Mouse (Mus musculus): ENCODE measurements at regions not wholly inside any gene's neighbourhood (a gene's known extent, or its start where the extent isn't known, plus 50 kb on each side); places are given as distances from the start of the nearest gene placed in this dataset.

DNA sequence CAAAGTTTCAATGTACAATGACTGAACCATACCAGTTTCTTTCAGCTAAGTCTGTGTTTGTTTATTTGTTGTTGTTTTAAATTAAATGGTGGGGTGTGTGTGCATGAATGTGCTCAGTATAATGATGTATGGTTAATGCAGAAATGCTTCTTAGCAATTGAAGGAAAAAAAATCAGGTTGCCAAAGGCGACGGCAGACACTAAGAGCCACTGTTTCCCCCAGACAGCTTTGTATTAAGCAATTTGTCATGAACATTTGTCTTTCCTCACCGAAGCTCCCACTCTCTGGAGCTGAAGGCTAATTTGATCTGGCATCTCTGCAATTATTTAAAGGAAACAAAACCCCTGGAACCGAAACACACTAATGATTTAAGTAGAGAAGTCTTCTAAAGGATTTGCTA, 360.7 kb downstream of the Bckdhb start:
- no peak for DNase-seq (ENCODE audit: extremely low spot score, low read depth, low spot score)

DNA sequence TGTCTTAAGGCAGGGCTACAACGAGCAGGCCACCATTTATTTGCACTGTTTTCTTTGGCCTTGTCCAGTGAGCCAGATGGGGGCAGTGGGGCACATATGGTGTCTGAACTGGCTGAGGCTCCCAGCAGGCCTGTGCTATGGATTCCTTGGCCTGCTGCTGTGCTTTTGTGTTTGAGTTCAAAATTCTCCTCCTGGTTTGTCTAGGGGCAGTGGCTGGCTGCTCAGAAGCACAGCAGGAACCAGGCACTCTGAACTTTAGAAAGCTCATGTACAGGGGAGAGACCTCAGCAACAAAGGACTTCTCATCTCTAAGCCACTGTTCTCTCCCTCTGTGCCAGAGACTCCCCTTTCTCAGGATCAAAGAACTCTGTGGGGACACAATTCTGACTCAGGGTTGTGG, 370.9 kb downstream of the Bckdhb start:
- DNase-seq (ENCODE audit: extremely low spot score, low read depth, low spot score): no peak

DNA sequence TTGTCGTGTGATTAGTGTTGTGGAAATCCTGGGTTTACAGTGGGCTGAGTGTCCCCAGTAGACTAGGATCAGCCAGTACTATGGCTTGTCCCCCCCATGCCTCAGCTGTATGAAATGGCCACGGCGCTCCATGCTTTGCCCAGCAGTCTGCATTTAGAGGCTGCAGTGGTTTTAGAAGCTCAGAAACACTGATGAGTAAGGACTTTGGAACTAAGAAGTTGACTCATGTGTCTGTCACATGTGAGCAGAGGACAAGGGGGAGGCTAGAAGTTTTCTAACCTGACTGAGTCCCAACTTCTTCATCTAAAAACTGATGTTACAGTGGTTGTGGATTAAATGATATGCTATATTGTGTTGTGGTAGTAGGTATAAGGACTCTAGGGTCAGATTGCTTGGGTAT, 371.5 kb downstream of the Bckdhb start:
- DNase-seq (ENCODE audit: extremely low spot score, low read depth, low spot score): no peak

DNA sequence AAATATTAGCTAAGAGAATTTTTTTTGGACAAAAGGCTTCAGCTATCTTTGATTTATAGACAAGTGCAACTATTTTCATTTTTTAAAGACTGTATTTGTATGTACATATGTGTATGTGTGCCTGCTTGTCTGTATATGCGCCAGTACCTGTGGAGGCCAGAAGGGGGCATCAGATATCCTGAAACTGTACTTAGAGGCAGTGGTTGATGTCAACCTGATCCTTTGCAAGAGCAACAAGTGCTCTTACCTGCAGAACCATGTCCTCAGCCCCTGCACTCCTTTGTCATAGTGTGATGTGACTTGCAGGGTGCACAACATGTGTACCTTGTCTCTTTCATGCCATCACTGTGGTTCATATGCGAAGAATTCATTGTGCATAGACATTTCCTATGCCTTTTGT, 379.5 kb downstream of the Bckdhb start:
- DNase-seq (ENCODE audit: extremely low spot score, low read depth, low spot score): no peak

DNA sequence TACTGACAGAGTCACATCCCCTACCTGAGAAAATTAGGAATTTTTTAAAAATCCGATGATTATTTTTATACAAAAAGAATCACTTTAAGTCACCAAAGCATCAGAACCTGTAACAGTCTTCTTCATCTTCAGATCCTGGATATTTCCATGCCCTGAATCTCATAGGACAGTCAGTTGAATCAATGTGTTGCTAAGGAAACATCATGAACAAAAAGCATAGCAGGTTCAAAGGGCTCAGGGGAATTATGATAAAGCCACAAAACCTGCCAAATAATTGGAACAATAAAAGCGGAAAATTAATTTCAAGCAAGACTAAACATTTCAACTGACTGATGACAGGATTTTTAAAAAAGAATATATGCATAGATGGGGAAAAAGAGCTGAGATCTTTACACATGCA, 393.9 kb downstream of the Bckdhb start:
- no peak for DNase-seq (ENCODE audit: extremely low spot score, low read depth, low spot score)

DNA sequence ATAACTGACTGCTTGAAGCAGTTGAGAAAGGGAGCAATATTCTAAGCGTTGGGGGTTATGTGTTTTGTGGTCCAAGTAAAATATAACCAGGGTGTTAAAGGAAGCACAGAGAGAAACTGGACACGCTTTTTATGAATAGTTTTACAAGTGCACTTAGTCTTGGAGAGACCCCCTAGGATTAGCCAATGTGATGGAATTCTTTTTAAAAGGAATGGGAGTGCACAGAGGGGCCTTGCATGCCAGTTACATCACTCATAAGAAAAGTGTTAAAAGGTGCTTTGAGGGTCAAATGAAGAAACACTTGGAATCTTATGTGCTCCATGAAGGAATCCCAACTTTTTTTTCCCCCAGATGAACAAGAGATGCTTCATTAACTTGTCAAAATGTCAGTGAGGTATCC, 394.4 kb downstream of the Bckdhb start:
- DNase-seq (ENCODE audit: extremely low spot score, low read depth, low spot score): no peak

DNA sequence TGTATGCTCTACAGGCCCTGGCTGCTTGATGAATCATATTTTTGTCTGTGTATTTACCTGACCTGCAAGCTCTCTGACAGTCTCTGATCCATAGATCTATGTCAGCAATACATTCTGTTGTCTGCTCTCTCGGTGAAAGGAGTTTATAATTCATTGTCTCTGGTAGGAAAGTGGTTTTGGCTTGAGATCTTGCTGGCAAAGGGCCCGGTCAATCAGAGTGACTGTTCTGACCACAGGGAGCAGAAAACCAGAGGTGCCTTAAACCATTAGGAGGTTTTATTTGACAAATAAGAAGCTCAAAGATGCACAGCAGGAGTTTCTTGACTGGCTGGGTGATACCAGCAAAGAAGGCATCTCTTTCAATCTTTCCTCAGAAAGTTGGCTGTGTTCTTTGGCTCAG, 398.2 kb downstream of the Bckdhb start:
- DNase-seq (ENCODE audit: extremely low spot score, low read depth, low spot score): no peak

DNA sequence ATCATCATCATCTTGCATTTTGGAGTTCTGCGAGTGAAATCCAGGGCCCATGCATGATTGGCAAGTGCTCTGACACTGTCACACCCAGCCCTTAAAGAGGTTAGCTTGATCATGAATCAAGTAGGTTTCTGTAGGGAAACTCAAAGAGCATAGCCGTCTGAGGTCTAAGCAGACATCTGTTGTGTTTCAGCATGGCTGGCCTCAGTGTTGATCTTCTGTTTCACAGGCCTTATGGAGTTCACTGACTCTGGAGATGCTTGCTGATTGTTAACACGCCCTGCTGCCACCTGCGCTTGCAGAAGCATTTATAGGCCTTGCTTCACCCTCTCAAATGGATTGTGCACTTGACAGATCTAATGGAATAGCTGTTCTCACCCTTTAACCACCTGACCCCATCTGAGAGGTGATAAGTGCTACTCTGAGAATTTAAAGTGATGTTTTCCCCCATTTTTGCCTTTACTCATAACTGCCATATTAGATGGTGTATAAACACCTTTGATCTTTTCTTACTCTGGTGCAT, 406.2 kb downstream of the Bckdhb start:
- DNase-seq (ENCODE audit: extremely low spot score, low read depth, low spot score): no peak

DNA sequence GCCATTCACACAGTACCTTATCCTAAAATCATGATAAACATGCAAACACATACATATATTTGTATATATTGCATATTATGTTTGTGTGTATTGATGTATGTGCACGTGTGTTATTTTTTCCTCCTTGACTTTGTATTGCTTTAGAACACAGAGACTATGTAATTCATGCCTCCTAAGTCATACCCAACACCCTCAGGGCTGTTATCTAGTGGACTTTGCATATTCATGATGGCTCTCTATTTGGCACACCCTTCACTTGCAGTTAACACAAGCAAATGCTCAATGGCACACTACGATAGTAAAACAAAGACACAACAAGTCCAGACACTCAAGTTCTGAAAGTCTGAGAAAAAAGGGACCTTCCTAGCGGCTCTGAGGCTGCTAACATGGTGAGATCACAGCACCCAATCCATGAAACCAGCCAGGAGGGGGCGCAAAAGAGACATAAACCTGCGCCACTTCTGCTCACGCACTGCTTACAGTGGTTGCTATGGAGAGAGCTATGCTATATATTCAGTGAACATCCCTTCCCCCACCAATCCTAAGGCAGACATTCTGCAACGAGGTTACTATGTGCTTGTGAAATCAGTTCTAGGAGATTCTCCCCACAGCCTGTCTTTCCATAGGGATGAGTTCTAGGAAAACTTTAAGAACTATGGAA, 418.6 kb downstream of the Bckdhb start:
- peak; percentile 61 for DNase-seq (ENCODE audit: extremely low spot score, low read depth, low spot score)

DNA sequence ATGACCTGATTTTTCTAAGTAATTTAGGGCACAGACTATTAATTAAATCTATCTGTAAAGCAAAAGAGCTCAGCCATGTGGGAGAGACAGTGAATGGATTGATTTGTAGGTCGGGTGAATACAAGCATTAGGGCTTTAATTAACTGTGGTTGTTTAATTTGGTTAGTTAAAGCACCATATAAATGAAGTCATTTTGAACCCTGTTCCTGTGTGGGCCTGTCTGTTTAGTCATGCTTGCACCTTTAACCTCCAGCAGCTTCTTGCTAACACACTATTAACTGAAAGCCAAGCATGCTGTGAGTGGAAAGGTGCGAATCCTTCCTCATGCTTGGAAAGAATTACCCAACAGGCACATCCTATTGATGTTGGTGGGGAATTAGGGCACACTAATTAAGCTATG, 425.3 kb downstream of the Bckdhb start:
- no peak for DNase-seq (ENCODE audit: extremely low spot score, low read depth, low spot score)

DNA sequence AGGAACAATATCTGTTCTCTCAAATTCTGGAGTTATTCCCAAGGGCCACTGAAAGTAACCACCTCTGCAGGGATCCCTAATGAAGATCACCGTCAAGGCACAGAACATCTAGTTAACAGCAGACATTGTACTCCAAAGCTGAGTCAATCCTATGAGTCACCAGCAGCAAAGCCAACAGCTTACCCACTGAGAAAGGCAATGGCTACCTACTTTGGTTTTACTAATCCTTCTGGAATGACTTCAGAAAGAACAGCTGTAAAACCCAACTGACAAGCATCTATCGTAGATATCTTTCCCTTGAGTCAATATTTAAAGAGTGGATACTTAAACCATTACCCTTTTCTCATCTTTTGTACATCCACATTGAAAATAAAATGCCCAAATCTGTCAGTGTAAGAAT, 429.5 kb downstream of the Bckdhb start:
- DNase-seq (ENCODE audit: extremely low spot score, low read depth, low spot score): no peak

DNA sequence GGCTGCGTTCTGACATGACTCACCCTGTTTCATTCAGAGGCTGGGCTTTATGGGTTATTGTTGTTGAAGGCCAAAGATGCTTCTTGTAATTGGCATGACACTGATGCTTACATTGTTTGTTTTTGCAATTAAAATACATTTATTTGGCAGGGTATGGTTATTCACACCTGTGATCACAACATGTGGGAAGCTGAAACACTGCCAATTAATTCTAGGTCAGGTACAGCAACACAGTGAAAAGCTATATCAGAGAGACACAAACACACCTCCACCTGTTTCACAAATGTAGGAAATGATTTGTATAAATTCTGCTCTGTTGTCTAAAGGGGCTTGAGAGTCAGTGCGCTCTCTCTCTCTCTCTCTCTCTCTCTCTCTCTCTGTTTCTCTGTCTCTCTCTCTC, 431.2 kb downstream of the Bckdhb start:
- no peak for DNase-seq (ENCODE audit: extremely low spot score, low read depth, low spot score)

DNA sequence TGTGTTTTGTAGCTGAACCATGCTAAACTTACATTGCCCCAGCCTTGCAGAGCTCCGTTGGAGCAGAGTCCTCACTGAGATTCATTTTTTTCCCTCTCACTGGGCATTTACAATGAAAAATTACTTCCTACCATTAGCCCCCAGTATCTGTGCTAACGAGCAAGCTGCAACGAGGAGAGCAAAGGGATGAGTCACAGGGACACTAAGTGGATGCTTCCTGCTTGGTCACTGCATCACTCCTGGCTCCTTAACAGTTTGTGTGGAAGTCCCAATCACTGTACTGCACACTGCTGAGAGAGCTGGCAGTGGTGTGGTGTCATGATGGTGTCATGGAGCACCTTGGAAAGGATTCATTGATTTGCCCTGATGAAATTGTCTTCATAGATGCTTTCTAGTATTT, 434.9 kb downstream of the Bckdhb start:
- DNase-seq (ENCODE audit: extremely low spot score, low read depth, low spot score): no peak

DNA sequence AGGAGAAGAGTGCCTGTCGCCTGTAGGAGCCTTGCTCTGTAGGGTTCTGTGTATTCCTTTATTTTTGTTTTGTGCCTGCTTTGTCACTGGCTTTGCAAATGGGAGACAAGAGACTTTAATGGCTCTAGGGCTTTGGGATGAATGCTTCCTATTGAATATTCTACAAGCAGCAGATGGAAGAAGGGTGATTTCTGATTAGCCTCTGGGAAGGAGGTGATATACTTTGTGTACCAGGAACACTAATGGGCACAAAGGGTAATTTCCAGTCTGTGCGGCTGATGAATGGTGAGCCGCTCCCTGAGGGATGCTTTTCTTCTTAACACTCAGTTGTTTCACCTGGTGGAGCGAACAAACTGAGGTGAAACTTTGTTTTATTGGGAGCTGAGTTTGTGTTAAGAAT, 435.5 kb downstream of the Bckdhb start:
- no peak for DNase-seq (ENCODE audit: extremely low spot score, low read depth, low spot score)

DNA sequence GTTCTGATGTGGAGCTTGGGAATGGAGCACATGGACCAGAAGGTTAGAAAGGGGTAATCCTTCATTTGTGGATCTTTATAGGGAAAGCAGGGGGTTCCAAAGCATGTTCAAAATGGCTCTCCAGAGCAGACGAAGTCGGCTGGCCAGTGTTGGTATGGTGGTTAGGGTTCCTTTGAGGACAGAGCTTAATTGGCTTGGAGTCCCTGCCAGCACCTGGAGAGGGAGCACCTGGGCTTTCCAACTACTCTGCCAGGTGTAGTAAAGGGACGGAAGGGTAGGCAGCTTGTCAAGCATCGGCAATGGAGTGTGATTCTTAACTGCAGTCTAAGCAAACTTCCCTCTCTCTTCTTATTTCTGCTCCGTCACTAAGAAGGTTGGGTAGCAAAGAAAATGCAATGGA, 438.5 kb downstream of the Bckdhb start:
- no peak for DNase-seq (ENCODE audit: extremely low spot score, low read depth, low spot score)

DNA sequence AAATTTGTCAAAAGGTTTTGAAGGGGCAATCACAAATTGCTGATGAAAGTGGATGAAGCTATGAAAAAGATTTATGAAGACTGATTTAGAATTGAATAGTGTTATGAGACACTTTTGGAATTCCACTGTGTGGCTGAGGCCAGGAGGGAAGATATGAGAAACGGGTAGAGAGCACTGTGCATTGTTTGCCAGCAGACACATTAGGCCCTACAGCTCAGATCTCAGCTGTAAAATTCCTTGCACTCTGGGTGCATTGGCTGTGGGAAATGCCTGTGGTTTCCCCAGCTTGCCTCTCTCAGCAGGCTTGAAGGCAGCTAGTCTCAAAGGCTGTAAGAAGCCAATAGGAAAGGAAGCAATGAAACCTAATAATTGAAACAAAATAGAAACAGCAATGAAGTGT, 444.3 kb downstream of the Bckdhb start:
- DNase-seq (ENCODE audit: extremely low spot score, low read depth, low spot score): no peak

DNA sequence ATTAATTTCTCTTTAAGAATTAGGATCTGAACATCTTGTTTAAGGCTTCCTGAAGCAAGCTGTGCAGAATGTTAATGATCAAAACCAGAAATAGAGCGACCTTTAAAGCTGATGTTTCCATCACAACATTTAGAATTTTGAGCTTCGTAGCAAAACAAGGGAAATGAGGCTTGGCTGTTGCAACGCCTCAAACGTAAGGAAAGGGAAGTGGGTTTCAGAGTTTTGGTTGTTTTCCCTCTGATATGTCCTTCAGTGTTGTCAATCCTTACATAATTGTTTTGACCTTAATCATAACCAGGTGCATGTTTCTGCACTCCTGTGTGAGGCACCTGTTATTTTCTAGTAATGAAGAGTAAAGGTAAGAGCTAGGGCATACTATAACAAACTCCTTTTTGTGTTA, 445.3 kb downstream of the Bckdhb start:
- no peak for DNase-seq (ENCODE audit: extremely low spot score, low read depth, low spot score)

DNA sequence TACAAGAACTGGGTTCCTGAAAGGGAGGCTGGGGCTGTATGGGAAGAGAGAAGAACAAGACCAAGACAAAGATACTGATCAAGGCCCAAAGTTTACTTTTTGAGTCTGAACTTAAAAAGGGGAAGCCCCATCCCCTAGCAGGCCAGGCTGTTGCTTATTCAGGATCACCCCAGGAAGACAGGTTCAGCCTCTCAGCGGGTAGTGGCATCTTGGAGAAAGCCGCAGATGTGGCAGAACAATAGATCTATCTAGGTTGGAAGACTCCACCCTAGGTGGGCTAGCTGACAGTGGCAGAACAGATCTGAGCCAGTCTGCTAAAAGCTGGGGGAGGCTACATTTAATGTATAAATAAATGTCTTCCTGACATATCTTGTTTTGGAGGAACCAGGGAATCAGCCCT, 450.8 kb downstream of the Bckdhb start:
- DNase-seq (ENCODE audit: extremely low spot score, low read depth, low spot score): no peak

DNA sequence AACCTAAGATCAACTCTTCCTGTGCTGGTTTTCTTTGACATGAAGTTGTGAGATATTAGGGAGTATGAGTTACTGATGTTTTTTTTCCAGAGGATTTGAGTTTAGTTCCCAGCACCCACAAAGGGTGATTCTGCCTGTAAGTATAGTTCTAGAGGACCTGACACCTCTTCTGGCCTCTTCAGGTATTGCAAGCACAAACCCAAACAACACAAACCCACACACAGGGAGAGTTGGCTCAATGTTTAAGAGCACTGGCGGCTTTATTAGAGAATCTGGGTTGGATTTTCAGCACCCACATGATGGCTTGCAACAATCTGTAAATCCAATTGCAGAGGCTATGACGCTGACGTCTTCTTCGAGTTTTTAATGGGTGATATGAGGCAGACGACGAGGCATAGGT, 451.7 kb downstream of the Bckdhb start:
- no peak for DNase-seq (ENCODE audit: extremely low spot score, low read depth, low spot score)

DNA sequence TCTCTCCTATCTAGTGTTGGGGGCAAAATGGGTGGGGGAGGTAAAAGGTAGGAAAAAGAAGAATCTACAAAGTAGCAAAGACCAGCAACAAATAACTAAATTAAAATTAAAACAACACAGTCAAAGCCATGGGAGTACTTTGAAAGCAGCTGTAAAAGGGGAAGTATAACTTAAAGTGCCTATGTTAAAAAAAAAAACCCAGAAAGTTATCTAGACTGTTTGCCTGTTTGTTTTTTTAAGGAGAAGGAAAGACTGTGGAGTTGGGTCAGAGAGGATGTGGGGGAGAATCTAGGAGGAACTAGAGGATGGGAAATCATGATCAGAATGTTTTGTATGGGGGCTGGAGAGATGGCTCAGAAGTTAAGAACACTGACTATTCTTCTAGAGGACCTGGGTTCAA, 457.0 kb downstream of the Bckdhb start:
- DNase-seq (ENCODE audit: extremely low spot score, low read depth, low spot score): no peak

DNA sequence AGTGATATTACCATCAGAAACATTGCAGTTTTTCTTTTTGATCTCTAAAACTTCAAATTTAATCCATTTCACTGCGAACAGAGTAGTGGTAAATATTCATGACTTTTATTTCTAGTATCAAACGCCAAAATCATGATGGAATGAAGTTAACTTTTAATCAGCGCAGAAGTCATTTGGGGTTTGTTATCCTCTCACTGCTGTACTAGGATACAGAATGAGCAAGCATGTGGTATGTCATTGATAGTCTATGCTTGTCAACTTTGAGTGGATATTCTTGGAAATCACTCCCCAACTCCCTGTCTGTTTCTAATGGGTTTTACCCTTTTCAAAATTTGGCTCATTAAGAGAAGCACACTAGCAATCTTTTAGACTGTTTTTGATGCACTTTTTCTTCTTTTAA, 464.9 kb downstream of the Bckdhb start:
- DNase-seq (ENCODE audit: extremely low spot score, low read depth, low spot score): no peak

DNA sequence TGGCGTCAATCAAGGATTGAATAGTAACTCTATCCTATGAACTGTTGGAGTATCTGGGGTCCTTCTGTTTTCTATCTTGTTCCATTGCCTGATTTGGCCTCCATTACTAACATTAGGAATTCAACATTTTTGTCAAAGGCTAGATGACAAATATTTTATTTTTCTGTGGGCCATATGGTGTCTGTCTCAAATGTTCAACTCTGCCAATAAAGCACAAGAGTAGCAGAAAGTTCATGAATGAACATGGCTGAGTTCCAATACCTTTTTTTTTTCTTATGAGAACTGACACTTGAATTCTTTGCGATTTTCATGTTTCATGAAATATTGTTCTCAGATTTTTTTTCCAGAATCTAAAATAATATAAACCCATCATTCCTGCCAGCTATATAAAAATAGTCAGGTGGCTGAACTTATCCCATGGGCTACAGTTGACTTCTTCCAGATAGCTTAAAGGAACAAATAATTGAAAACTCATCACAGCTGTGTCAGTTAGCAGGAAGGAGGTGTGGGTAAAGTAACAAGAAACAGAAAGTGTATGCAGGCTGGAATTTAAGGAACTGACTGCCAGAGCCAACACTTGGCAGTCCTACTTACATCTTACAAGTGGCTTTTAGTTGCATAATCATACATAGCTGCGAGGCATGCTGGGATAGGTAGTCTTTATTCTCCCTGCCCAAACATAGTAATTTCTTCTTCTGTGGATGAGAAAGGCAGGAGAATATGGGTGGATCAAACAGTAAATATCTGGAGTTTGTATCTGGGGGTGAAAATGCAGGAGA, 469.8 kb downstream of the Bckdhb start:
- no peak for DNase-seq (ENCODE audit: extremely low spot score, low read depth, low spot score)

DNA sequence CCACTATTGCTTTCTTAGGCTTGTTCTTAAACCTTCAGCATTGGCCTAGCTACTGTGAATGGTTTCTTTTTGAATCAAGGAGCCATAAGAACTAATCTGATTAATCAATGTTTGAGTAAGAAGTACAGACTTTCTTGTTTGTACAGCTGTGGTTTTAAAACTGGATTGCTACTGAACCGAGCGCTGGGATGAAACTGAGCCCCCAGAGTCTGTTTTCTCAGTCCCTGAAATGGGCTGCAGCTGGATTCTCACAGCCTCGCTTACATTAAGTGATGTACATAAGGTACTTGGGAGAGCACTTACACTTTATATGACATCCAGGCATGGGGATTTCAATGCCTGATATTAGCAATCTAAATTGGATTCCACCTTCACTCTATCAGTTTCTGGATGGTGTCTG, 474.5 kb downstream of the Bckdhb start:
- no peak for DNase-seq (ENCODE audit: extremely low spot score, low read depth, low spot score)
